15 mouse cellular contexts compared by ENCODE assay signal in the genomic region with DNA sequence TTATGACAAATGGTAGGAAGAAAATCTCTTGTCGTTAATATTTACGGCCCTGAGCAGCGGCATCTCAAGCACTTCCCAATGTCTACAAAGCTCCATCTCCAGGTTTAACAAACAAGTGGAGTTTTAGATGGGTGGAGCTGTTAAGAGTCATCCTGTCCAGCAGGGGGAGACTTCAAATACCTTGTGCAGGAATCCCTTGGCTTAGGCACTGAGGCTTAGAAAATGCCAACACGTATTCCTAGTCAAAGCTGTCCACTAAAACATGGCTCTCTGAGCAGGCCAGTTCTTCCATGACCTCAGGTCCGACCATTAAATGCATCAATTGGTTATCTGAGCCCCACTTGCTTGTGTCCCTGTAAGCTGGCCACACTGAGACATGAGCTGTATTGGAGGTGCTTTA. TPM values are rescaled to one million over a fixed set of nuclear protein-coding genes. Genes with fewer than 3 reads are reported as not detected.
DNase-seq lines count a peak whose midpoint lies in the region; ATAC-seq and TF ChIP-seq lines count a peak whose summit lies in the region.
"Had no signal": no experiment of that assay in that cellular context is flagged by ENCODE, and none has a peak within 500 bp of the region (broad histone marks: within the 10 kb centered on the region; RNA-seq: fewer than 3 reads in every experiment).

No protein-coding gene starts in this region.

- H3K27ac ChIP-seq in midbrain, embryonic 14.5 days (replicated peaks; ENCODE audit: low read depth, low read length): no peak overlapping the region
- H3K27ac ChIP-seq in midbrain, embryonic 13.5 days: no peak overlapping the region
- H3K27ac ChIP-seq in small intestine, adult 2 months (ENCODE audit: insufficient read depth, low read depth, low read length): no peak overlapping the region
- H3K27ac ChIP-seq: limb, embryonic 15.5 days had no signal

- H3K27me3 ChIP-seq in midbrain, embryonic 14.5 days (ENCODE audit: control insufficient read depth, insufficient read depth, low read length): no peaks in the 10 kb centered on the region
- H3K27me3 ChIP-seq in midbrain, embryonic 13.5 days: no peaks in the 10 kb centered on the region
- H3K27me3 ChIP-seq in small intestine, adult 2 months (ENCODE audit: control insufficient read depth, insufficient read depth, low read length): no peaks in the 10 kb centered on the region
- H3K27me3 ChIP-seq: limb, embryonic 15.5 days; Patski had no signal

- no peak for TF ChIP-seq POLR2A in small intestine, adult 2 months (IDR thresholded peaks at IDR 0.05; ENCODE audit: low read depth, low read length)

- no peak overlapping the region for H3K9ac ChIP-seq in midbrain, embryonic 14.5 days (replicated peaks; ENCODE audit: low read length)
- no peak overlapping the region for H3K9ac ChIP-seq in midbrain, embryonic 13.5 days (replicated peaks)
- H3K9ac ChIP-seq: limb, embryonic 15.5 days had no signal

- peak; percentile 39 for DNase-seq in kidney, adult 18-20 months
- DNase-seq in kidney, adult 11 months: no peak
- peak; percentile 43 for DNase-seq in midbrain, embryonic 14.5 days
- peak; percentile 67 for DNase-seq in MN1 (ENCODE audit: low spot score)
- DNase-seq in gastrocnemius, postnatal 36 days: no peak
- DNase-seq in urinary bladder, postnatal 10 days (ENCODE audit: low spot score): no peak
- DNase-seq: adrenal gland, adult 8-10 months; heart, adult 11 months; heart, postnatal 36 days; thymus, adult 18-20 months had no signal

- WGBS in midbrain, embryonic 14.5 days: 94% methylated on average over 5 of the region's 5 CpGs
- 97% methylated on average over 5 of the region's 5 CpGs for WGBS in midbrain, embryonic 13.5 days
- WGBS in small intestine, adult 2 months: 78% methylated on average over 5 of the region's 5 CpGs

- no peaks in the 10 kb centered on the region for H3K9me3 ChIP-seq in midbrain, embryonic 14.5 days (ENCODE audit: control insufficient read depth, low read length)
- no peaks in the 10 kb centered on the region for H3K9me3 ChIP-seq in midbrain, embryonic 13.5 days
- H3K9me3 ChIP-seq: limb, embryonic 15.5 days; megakaryocyte, embryonic 14.5 days had no signal

- TF ChIP-seq CTCF in small intestine, adult 2 months (IDR thresholded peaks at IDR 0.05; ENCODE audit: extremely low read depth, insufficient read length, insufficient replicate concordance, low read depth, low read length): peak; percentile 41; the same call in 1 of the 2 replicates

- peaks cover 86% of the 10 kb centered on the region for H3K36me3 ChIP-seq in midbrain, embryonic 14.5 days (ENCODE audit: control insufficient read depth, insufficient read depth, low read length)
- peaks cover 83% of the 10 kb centered on the region for H3K36me3 ChIP-seq in midbrain, embryonic 13.5 days
- H3K36me3 ChIP-seq in small intestine, adult 2 months (ENCODE audit: control insufficient read depth, insufficient read depth, low read length): peaks cover 50% of the 10 kb centered on the region

- no peak overlapping the region for H3K4me2 ChIP-seq in midbrain, embryonic 14.5 days (ENCODE audit: low read length)
- H3K4me2 ChIP-seq in midbrain, embryonic 13.5 days (replicated peaks): no peak overlapping the region
- H3K4me2 ChIP-seq: limb, embryonic 15.5 days had no signal

- H3K4me3 ChIP-seq in midbrain, embryonic 14.5 days (replicated peaks; ENCODE audit: low read depth, low read length): no peak overlapping the region
- no peak overlapping the region for H3K4me3 ChIP-seq in midbrain, embryonic 13.5 days (replicated peaks)
- no peak overlapping the region for H3K4me3 ChIP-seq in small intestine, adult 2 months (ENCODE audit: low read depth, low read length)
- H3K4me3 ChIP-seq: limb, embryonic 15.5 days had no signal

- intact Hi-C loops in gastrocnemius, postnatal 36 days (cut with DNase I): loop anchor here (5.0 kb wide), 1 partner anchor 65 kb away; no protein-coding TSS in a partner anchor

- no peaks in the 10 kb centered on the region for H3K4me1 ChIP-seq in midbrain, embryonic 14.5 days (ENCODE audit: control insufficient read depth, insufficient read depth, low read length)
- no peaks in the 10 kb centered on the region for H3K4me1 ChIP-seq in midbrain, embryonic 13.5 days (replicated peaks)
- no peaks in the 10 kb centered on the region for H3K4me1 ChIP-seq in small intestine, adult 2 months (ENCODE audit: control insufficient read depth, insufficient read depth, insufficient read length, low read length)
- H3K4me1 ChIP-seq: limb, embryonic 15.5 days had no signal

- no peak for ATAC-seq in midbrain, embryonic 14.5 days (ENCODE audit: low FRiP score, low TSS enrichment)
- no peak for ATAC-seq in midbrain, embryonic 13.5 days
- ATAC-seq: Patski had no signal

RNA-seq across cellular contexts. Expression of a gene that starts 17.5 kb away (rescaled TPM):
- 440 and 461 TPM in 2 replicates for polyA plus RNA-seq in midbrain, embryonic 14.5 days (2014; fragmentation: Nextera tagmentation; extraction: Ambion mirVana)
- polyA plus RNA-seq in midbrain, embryonic 13.5 days (2015; fragmentation: Nextera tagmentation; extraction: Ambion mirVana): 364 and 371 TPM in 2 replicates
- polyA plus RNA-seq in small intestine, adult 2 months (2012; rRNA removed): 50.7 and 82.2 TPM in 2 replicates
- 100 to 1,000 TPM; 133 to 158 TPM for total RNA-seq in gastrocnemius, postnatal 36 days (2021)

RNA-seq across cellular contexts. Expression of a gene that starts 29.1 kb away (rescaled TPM):
- 26.7 and 33.5 TPM in 2 replicates for polyA plus RNA-seq in midbrain, embryonic 14.5 days (2014; fragmentation: Nextera tagmentation; extraction: Ambion mirVana)
- polyA plus RNA-seq in midbrain, embryonic 13.5 days (2015; fragmentation: Nextera tagmentation; extraction: Ambion mirVana): 21.3 and 22.9 TPM in 2 replicates
- polyA plus RNA-seq in small intestine, adult 2 months (2012; rRNA removed): 24.9 and 30.3 TPM in 2 replicates
- total RNA-seq in gastrocnemius, postnatal 36 days (2021): 100 to 1,000 TPM; 100 to 124 TPM

RNA-seq across cellular contexts. Expression of a gene that starts 45.0 kb away (rescaled TPM):
- polyA plus RNA-seq in midbrain, embryonic 14.5 days (2014; fragmentation: Nextera tagmentation; extraction: Ambion mirVana): 39.0 and 43.4 TPM in 2 replicates
- 27.6 and 29.5 TPM in 2 replicates for polyA plus RNA-seq in midbrain, embryonic 13.5 days (2015; fragmentation: Nextera tagmentation; extraction: Ambion mirVana)
- polyA plus RNA-seq in small intestine, adult 2 months (2012; rRNA removed): 15.3 and 31.3 TPM in 2 replicates
- total RNA-seq in gastrocnemius, postnatal 36 days (2021): 10 to 100 TPM; 14.2 to 17.2 TPM

Comparison
In these comparisons a context has a peak if more than half of its experiments do, and no peak if none do; other contexts are left out.
1. DNase-seq: peak in kidney, adult 18-20 months (single experiment), midbrain, embryonic 14.5 days (single experiment) and MN1 (single experiment); none in kidney, adult 11 months (single experiment), gastrocnemius, postnatal 36 days (0 of 2) and urinary bladder, postnatal 10 days (single experiment).